Mouse (Mus musculus) lung, embryonic 16.5 days (tissue): ENCODE results near the gene Dhrs3. TPM values are rescaled to one million over a fixed set of nuclear protein-coding genes. Genes with fewer than 3 reads are reported as not detected.
A peak's percentile ranks its signal among the peaks of the same experiment; 100 is the strongest.

Experiments used
- ATAC-seq: fragments of 200-750 bp; cut with Nextera tagmentation; 2 replicates; pipeline ENCODE4 v1.8.0; 2017; ENCODE audit warnings: low read depth, mild to moderate bottlenecking, moderate library complexity
- H3K27ac ChIP-seq: fragments of 300-500 bp; sonication (generic); 2 replicates; pipeline ENCODE4 v1.5.1; 2014; ENCODE audit warnings: mild to moderate bottlenecking, control low read depth, low read length
- H3K27me3 ChIP-seq: fragments of 300-500 bp; sonication (generic); 2 replicates; pipeline ENCODE4 v1.6.1; 2014; ENCODE audit warnings: low read depth, low read length, mixed read lengths; ENCODE audit not compliant: control insufficient read depth, insufficient read depth
- H3K36me3 ChIP-seq: fragments of 300-500 bp; sonication (generic); 2 replicates; pipeline ENCODE4 v1.6.1; 2014; ENCODE audit warnings: low read length; ENCODE audit not compliant: control insufficient read depth, insufficient read depth
- H3K4me1 ChIP-seq: fragments of 300-500 bp; sonication (generic); replicated peaks from 2 replicates; pipeline ENCODE4 v1.6.1; 2014; ENCODE audit warnings: low read length, mixed read lengths; ENCODE audit not compliant: control insufficient read depth, insufficient read depth
- H3K4me2 ChIP-seq: fragments of 300-500 bp; sonication (generic); 2 replicates; pipeline ENCODE4 v1.6.1; 2014; ENCODE audit warnings: low read depth, low read length, control low read depth
- H3K4me3 ChIP-seq: fragments of 300-500 bp; sonication (generic); 2 replicates; pipeline ENCODE4 v1.5.1; 2014; ENCODE audit warnings: mild to moderate bottlenecking, low read length, control low read depth
- H3K9ac ChIP-seq: fragments of 300-500 bp; sonication (generic); 2 replicates; pipeline ENCODE4 v1.6.1; 2014; ENCODE audit warnings: low read length, control low read depth
- H3K9me3 ChIP-seq: fragments of 300-500 bp; sonication (generic); 2 replicates; pipeline ENCODE4 v1.6.1; 2016; ENCODE audit warnings: low read length; ENCODE audit not compliant: control insufficient read depth
- WGBS: fragments of 180-500 bp; shearing (Covaris S2); extraction: QIAGEN DNeasy Blood & Tissue Kit; methylation state at CpG from one replicate; pipeline ENCODE4 v1.1.7; 2014; 5-methylcytosine and 5-hydroxymethylcytosine counted together
- polyA plus RNA-seq: library from polyadenylated mRNA; unstranded; fragments of >200 nt; fragmentation: Nextera tagmentation; extraction: Ambion mirVana; gene quantifications from 2 replicates; pipeline ENCODE4 v1.2.1, GENCODE M21; 2015

Gene Dhrs3
- polyA plus RNA-seq, 1 experiment from 2014 or later, result 67.6 TPM

- whole genome bisulfite sequencing, result 81% methylated on average over 5 of the region's 5 CpGs
- H3K27ac ChIP-seq, result no peak overlapping the region; the same call in 1 of the 2 replicates
- H3K27me3 ChIP-seq, result no peaks in the 10 kb centered on the region
- no peak overlapping the region for H3K4me3 ChIP-seq
- peaks cover under 1% of the 10 kb centered on the region; the same call in 1 of the 2 replicates for H3K36me3 ChIP-seq
- no peaks in the 10 kb centered on the region for H3K9me3 ChIP-seq
- H3K4me2 ChIP-seq, result no peak overlapping the region
- ATAC-seq, result no peak
- peaks cover 18% of the 10 kb centered on the region for H3K4me1 ChIP-seq
- H3K9ac ChIP-seq, result no peak overlapping the region
These were observed 36.2 kb downstream of the Dhrs3 start for GRCm38 (mm10) chr4:144928693-144929436.

- Histone ChIP-seq H3K36me3 (no peaks in the 10 kb centered on the region; the same call in 1 of the 2 replicates), H3K9ac (peak overlapping the region; percentile 27; the same call in 1 of the 2 replicates), H3K4me2 (0 out of 2 replicates have a peak overlapping the region, but pooled peaks have one; percentile 18), H3K27me3 (no peaks in the 10 kb centered on the region), H3K4me3 (no peak overlapping the region), H3K27ac (peak overlapping the region; percentile 89), H3K9me3 (no peaks in the 10 kb centered on the region), H3K4me1 (peaks cover 18% of the 10 kb centered on the region)
- WGBS, result 27% methylated on average over 1 of the region's 1 CpGs
- peak; percentile 51 for ATAC-seq
These were observed 37.2 kb downstream of the Dhrs3 start for GRCm38 (mm10) chr4:144929811-144930221.

- no peak overlapping the region for H3K4me3 ChIP-seq
- H3K27me3 ChIP-seq, result no peaks in the 10 kb centered on the region
- peak overlapping the region; percentile 27; the same call in 1 of the 2 replicates for H3K9ac ChIP-seq
- WGBS, result 4% methylated on average over 10 of the region's 10 CpGs
- no peaks in the 10 kb centered on the region for H3K9me3 ChIP-seq
- H3K4me2 ChIP-seq, result 0 out of 2 replicates have a peak overlapping the region, but pooled peaks have one; percentile 18
- peaks cover 18% of the 10 kb centered on the region for H3K4me1 ChIP-seq
- H3K36me3 ChIP-seq, result no peaks in the 10 kb centered on the region; the same call in 1 of the 2 replicates
- H3K27ac ChIP-seq, result peak overlapping the region; percentile 89
- peak; percentile 97 for ATAC-seq
These were observed 37.7 kb downstream of the Dhrs3 start for GRCm38 (mm10) chr4:144930366-144930765.

- peak overlapping the region; percentile 89 for H3K27ac ChIP-seq
- 74% methylated on average over 7 of the region's 7 CpGs for WGBS
- no peak overlapping the region for H3K9ac ChIP-seq
- ATAC-seq, result no peak; the same call in 1 of the 2 replicates
- no peak overlapping the region for H3K4me3 ChIP-seq
- H3K27me3 ChIP-seq, result no peaks in the 10 kb centered on the region
- H3K36me3 ChIP-seq, result no peaks in the 10 kb centered on the region; the same call in 1 of the 2 replicates
- H3K9me3 ChIP-seq, result no peaks in the 10 kb centered on the region
- H3K4me2 ChIP-seq, result no peak overlapping the region
- H3K4me1 ChIP-seq, result peaks cover 18% of the 10 kb centered on the region
These were observed 38.5 kb downstream of the Dhrs3 start for GRCm38 (mm10) chr4:144931167-144931566.

- Histone ChIP-seq H3K4me1 (peaks cover 16% of the 10 kb centered on the region), H3K4me3 (no peak overlapping the region), H3K4me2 (no peak overlapping the region), H3K27me3 (no peaks in the 10 kb centered on the region), H3K27ac (no peak overlapping the region), H3K9me3 (no peaks in the 10 kb centered on the region), H3K9ac (no peak overlapping the region), H3K36me3 (no peaks in the 10 kb centered on the region)
- ATAC-seq, result no peak
- WGBS, result 19% methylated on average over 1 of the region's 1 CpGs
These were observed 41.9 kb downstream of the Dhrs3 start for GRCm38 (mm10) chr4:144934501-144934900.

- no peak for ATAC-seq
- Histone ChIP-seq H3K27ac (no peak overlapping the region), H3K36me3 (no peaks in the 10 kb centered on the region), H3K27me3 (no peaks in the 10 kb centered on the region), H3K4me2 (no peak overlapping the region), H3K9me3 (no peaks in the 10 kb centered on the region), H3K4me3 (no peak overlapping the region), H3K4me1 (no peaks in the 10 kb centered on the region), H3K9ac (no peak overlapping the region)
- 81% methylated on average over 3 of the region's 3 CpGs for WGBS
These were observed 44.0 kb downstream of the Dhrs3 start for GRCm38 (mm10) chr4:144936563-144937154.

GRCm38 (mm10) chr4:144939847-144940411, 47.3 kb downstream of the Dhrs3 start:
- Histone ChIP-seq H3K9ac (no peak overlapping the region), H3K27ac (no peak overlapping the region), H3K4me3 (no peak overlapping the region), H3K27me3 (no peaks in the 10 kb centered on the region), H3K4me1 (no peaks in the 10 kb centered on the region), H3K36me3 (no peaks in the 10 kb centered on the region), H3K9me3 (no peaks in the 10 kb centered on the region), H3K4me2 (no peak overlapping the region)
- 67% methylated on average over 4 of the region's 4 CpGs for WGBS
- no peak for ATAC-seq

GRCm38 (mm10) chr4:144940796-144941462, 48.3 kb downstream of the Dhrs3 start:
- no peaks in the 10 kb centered on the region for H3K9me3 ChIP-seq
- 33% methylated on average over 13 of the region's 13 CpGs for WGBS
- no peak overlapping the region for H3K27ac ChIP-seq
- no peaks in the 10 kb centered on the region for H3K27me3 ChIP-seq
- no peak overlapping the region for H3K4me3 ChIP-seq
- peak; percentile 37; the same call in 1 of the 2 replicates for ATAC-seq
- H3K4me1 ChIP-seq, result no peaks in the 10 kb centered on the region
- H3K36me3 ChIP-seq, result no peaks in the 10 kb centered on the region
- no peak overlapping the region for H3K9ac ChIP-seq
- no peak overlapping the region for H3K4me2 ChIP-seq

GRCm38 (mm10) chr4:144942433-144942832, 49.8 kb downstream of the Dhrs3 start:
- no peaks in the 10 kb centered on the region for H3K27me3 ChIP-seq
- no peak overlapping the region for H3K4me2 ChIP-seq
- ATAC-seq, result no peak
- H3K36me3 ChIP-seq, result no peaks in the 10 kb centered on the region
- H3K4me1 ChIP-seq, result peaks cover 1% of the 10 kb centered on the region; the same call in 1 of the 2 replicates
- no peak overlapping the region for H3K9ac ChIP-seq
- H3K9me3 ChIP-seq, result no peaks in the 10 kb centered on the region
- WGBS, result 95% methylated on average over 3 of the region's 3 CpGs
- H3K4me3 ChIP-seq, result no peak overlapping the region
- no peak overlapping the region for H3K27ac ChIP-seq
